Mouse (Mus musculus) adrenal gland (tissue): Measurements from ENCODE around the gene Dusp13.

Experiments used
- intact Hi-C: fragments of 180-260 bp; cut with DNase I; formaldehyde crosslinking; loops from one replicate; pipeline ENCODE4 v1.15.1; 2025

Gene Dusp13

GRCm38 (mm10) chr14:21709545-21709944 lies 41.4 kb downstream of the Dusp13 start:
- intact Hi-C loops, result no loop called here

GRCm38 (mm10) chr14:21706759-21707571 lies 44.0 kb downstream of the Dusp13 start:
- intact Hi-C loops, result no loop called here

GRCm38 (mm10) chr14:21705462-21705861 lies 45.5 kb downstream of the Dusp13 start:
- intact Hi-C loops, result no loop called here

- intact Hi-C loops, result no loop called here
Observed at GRCm38 (mm10) chr14:21703255-21703654, 47.7 kb downstream of the Dusp13 start.

- intact Hi-C loops, result no loop called here
Observed at GRCm38 (mm10) chr14:21702691-21703090, 48.3 kb downstream of the Dusp13 start.

- intact Hi-C loops, result no loop called here
Observed at GRCm38 (mm10) chr14:21696186-21696830, 54.7 kb downstream of the Dusp13 start.

GRCm38 (mm10) chr14:21695020-21695419 lies 56.0 kb downstream of the Dusp13 start:
- intact Hi-C loops, result no loop called here

- intact Hi-C loops, result no loop called here
Observed at GRCm38 (mm10) chr14:21691070-21691469, 59.9 kb downstream of the Dusp13 start.

- intact Hi-C loops, result no loop called here
Observed at GRCm38 (mm10) chr14:21686376-21687279, 64.4 kb downstream of the Dusp13 start.

GRCm38 (mm10) chr14:21685411-21686146 lies 65.4 kb downstream of the Dusp13 start:
- intact Hi-C loops, result no loop called here

- intact Hi-C loops, result no loop called here
Observed at GRCm38 (mm10) chr14:21683834-21684233, 67.1 kb downstream of the Dusp13 start.
